Mouse (Mus musculus) embryonic facial prominence, embryonic 15.5 days (tissue): ENCODE results near the gene Gal. TPM values are rescaled to one million over a fixed set of nuclear protein-coding genes. Genes with fewer than 3 reads are reported as not detected.
A peak's percentile ranks its signal among the peaks of the same experiment; 100 is the strongest.

Source experiments
- ATAC-seq: fragments of 200-750 bp; cut with Nextera tagmentation; 2 replicates; pipeline ENCODE4 v1.8.0; 2017; ENCODE audit warnings: low read depth, moderate TSS enrichment; ENCODE audit not compliant: insufficient number of reproducible peaks, low FRiP score, low TSS enrichment
- H3K27ac ChIP-seq: fragments of 300-500 bp; sonication (generic); replicated peaks from 2 replicates; pipeline ENCODE4 v1.5.1; 2015; ENCODE audit warnings: mild to moderate bottlenecking, inconsistent platforms
- H3K27me3 ChIP-seq: fragments of 300-500 bp; sonication (generic); 2 replicates; pipeline ENCODE4 v1.6.1; 2015; ENCODE audit warnings: inconsistent platforms
- H3K36me3 ChIP-seq: fragments of 300-500 bp; sonication (generic); 2 replicates; pipeline ENCODE4 v1.6.1; 2015; ENCODE audit warnings: mild to moderate bottlenecking, inconsistent platforms
- H3K4me1 ChIP-seq: fragments of 300-500 bp; sonication (generic); 2 replicates; pipeline ENCODE4 v1.6.1; 2015; ENCODE audit warnings: inconsistent platforms
- H3K4me2 ChIP-seq: fragments of 300-500 bp; sonication (generic); replicated peaks from 2 replicates; pipeline ENCODE4 v1.6.1; 2015; ENCODE audit warnings: mild to moderate bottlenecking, inconsistent platforms
- H3K4me3 ChIP-seq: fragments of 300-500 bp; sonication (generic); replicated peaks from 2 replicates; pipeline ENCODE4 v1.5.1; 2015; ENCODE audit warnings: mild to moderate bottlenecking, inconsistent platforms
- H3K9ac ChIP-seq: fragments of 300-500 bp; sonication (generic); 2 replicates; pipeline ENCODE4 v1.6.1; 2015; ENCODE audit warnings: inconsistent platforms
- H3K9me3 ChIP-seq: fragments of 300-500 bp; sonication (generic); replicated peaks from 2 replicates; pipeline ENCODE4 v1.6.1; 2016; ENCODE audit warnings: inconsistent platforms
- WGBS: fragments of 180-500 bp; shearing (Covaris S2); methylation state at CpG from one replicate; pipeline ENCODE4 v1.1.7; 2015; 5-methylcytosine and 5-hydroxymethylcytosine counted together
- polyA plus RNA-seq: library from polyadenylated mRNA; unstranded; fragments of >200 nt; fragmentation: Nextera tagmentation; extraction: Ambion mirVana; gene quantifications from 2 replicates; pipeline ENCODE4 v1.2.1, GENCODE M21; 2015

Gal gene
- polyA plus RNA-seq, 1 experiment from 2014 or later, result 3.8 TPM

GRCm38 (mm10) chr19:3388061-3388460, 26.3 kb downstream of the Gal start:
- Histone ChIP-seq H3K9ac (no peak overlapping the region), H3K27me3 (no peaks in the 10 kb centered on the region), H3K4me3 (no peak overlapping the region), H3K4me1 (peaks cover 9% of the 10 kb centered on the region; the same call in 1 of the 2 replicates), H3K9me3 (no peaks in the 10 kb centered on the region; the same call in 1 of the 2 replicates), H3K27ac (no peak overlapping the region), H3K4me2 (no peak overlapping the region), H3K36me3 (peaks cover 9% of the 10 kb centered on the region; the same call in 1 of the 2 replicates)
- ATAC-seq, result no peak
- WGBS, result 70% methylated on average over 5 of the region's 6 CpGs

- Histone ChIP-seq H3K36me3 (peaks cover 47% of the 10 kb centered on the region), H3K4me3 (no peak overlapping the region), H3K27ac (no peak overlapping the region), H3K9me3 (no peaks in the 10 kb centered on the region), H3K27me3 (no peaks in the 10 kb centered on the region), H3K9ac (no peak overlapping the region), H3K4me2 (no peak overlapping the region), H3K4me1 (0 out of 2 replicates have a peak, but pooled peaks cover under 1% of the 10 kb centered on the region)
- 84% methylated on average over 3 of the region's 3 CpGs for WGBS
- no peak for ATAC-seq
Observed at GRCm38 (mm10) chr19:3378614-3379013, 35.7 kb downstream of the Gal start.

GRCm38 (mm10) chr19:3376966-3377715, 37.2 kb downstream of the Gal start:
- WGBS, result 30% methylated on average over 4 of the region's 4 CpGs
- Histone ChIP-seq H3K9ac (no peak overlapping the region), H3K4me2 (no peak overlapping the region), H3K27ac (no peak overlapping the region), H3K4me3 (no peak overlapping the region), H3K36me3 (peaks cover 47% of the 10 kb centered on the region), H3K4me1 (peaks cover 4% of the 10 kb centered on the region; the same call in 1 of the 2 replicates), H3K27me3 (no peaks in the 10 kb centered on the region), H3K9me3 (no peaks in the 10 kb centered on the region)
- no peak for ATAC-seq

GRCm38 (mm10) chr19:3375945-3376495, 38.3 kb downstream of the Gal start:
- no peaks in the 10 kb centered on the region for H3K9me3 ChIP-seq
- H3K9ac ChIP-seq, result no peak overlapping the region
- no peak overlapping the region for H3K27ac ChIP-seq
- WGBS, result 56% methylated on average over 7 of the region's 7 CpGs
- H3K27me3 ChIP-seq, result no peaks in the 10 kb centered on the region
- no peak overlapping the region for H3K4me3 ChIP-seq
- H3K4me1 ChIP-seq, result peaks cover 4% of the 10 kb centered on the region; the same call in 1 of the 2 replicates
- H3K36me3 ChIP-seq, result peaks cover 39% of the 10 kb centered on the region
- ATAC-seq, result no peak
- no peak overlapping the region for H3K4me2 ChIP-seq

GRCm38 (mm10) chr19:3374028-3374427, 40.3 kb downstream of the Gal start:
- peaks cover 4% of the 10 kb centered on the region; the same call in 1 of the 2 replicates for H3K4me1 ChIP-seq
- ATAC-seq, result no peak
- no peak overlapping the region for H3K4me2 ChIP-seq
- no peaks in the 10 kb centered on the region for H3K27me3 ChIP-seq
- H3K36me3 ChIP-seq, result peaks cover 30% of the 10 kb centered on the region
- H3K27ac ChIP-seq, result 0 out of 2 replicates have a peak overlapping the region, but pooled peaks have one; percentile 34
- no peak overlapping the region for H3K4me3 ChIP-seq
- no peak overlapping the region for H3K9ac ChIP-seq
- H3K9me3 ChIP-seq, result no peaks in the 10 kb centered on the region
- 63% methylated on average over 2 of the region's 2 CpGs for WGBS

GRCm38 (mm10) chr19:3373380-3373779, 41.0 kb downstream of the Gal start:
- Histone ChIP-seq H3K27ac (peak overlapping the region; percentile 34; the same call in 1 of the 2 replicates), H3K9me3 (no peaks in the 10 kb centered on the region), H3K4me3 (no peak overlapping the region), H3K4me1 (peaks cover 4% of the 10 kb centered on the region; the same call in 1 of the 2 replicates), H3K36me3 (peaks cover 32% of the 10 kb centered on the region), H3K27me3 (no peaks in the 10 kb centered on the region), H3K4me2 (no peak overlapping the region), H3K9ac (no peak overlapping the region)
- 47% methylated on average over 12 of the region's 12 CpGs for WGBS
- ATAC-seq, result no peak

- H3K9ac ChIP-seq, result no peak overlapping the region
- no peak for ATAC-seq
- no peak overlapping the region for H3K27ac ChIP-seq
- WGBS, result 89% methylated on average over 3 of the region's 3 CpGs
- H3K36me3 ChIP-seq, result peaks cover 29% of the 10 kb centered on the region
- H3K4me2 ChIP-seq, result no peak overlapping the region
- no peak overlapping the region for H3K4me3 ChIP-seq
- no peaks in the 10 kb centered on the region for H3K9me3 ChIP-seq
- H3K4me1 ChIP-seq, result peaks cover under 1% of the 10 kb centered on the region; the same call in 1 of the 2 replicates
- no peaks in the 10 kb centered on the region for H3K27me3 ChIP-seq
Observed at GRCm38 (mm10) chr19:3368276-3368675, 46.1 kb downstream of the Gal start.

- H3K4me1 ChIP-seq, result no peaks in the 10 kb centered on the region
- 91% methylated on average over 3 of the region's 3 CpGs for WGBS
- H3K4me2 ChIP-seq, result no peak overlapping the region
- H3K27me3 ChIP-seq, result no peaks in the 10 kb centered on the region
- no peak overlapping the region for H3K27ac ChIP-seq
- H3K9me3 ChIP-seq, result no peaks in the 10 kb centered on the region
- no peak overlapping the region for H3K4me3 ChIP-seq
- H3K9ac ChIP-seq, result no peak overlapping the region
- no peak for ATAC-seq
- H3K36me3 ChIP-seq, result peaks cover 42% of the 10 kb centered on the region
Observed at GRCm38 (mm10) chr19:3365089-3365488, 49.3 kb downstream of the Gal start.

GRCm38 (mm10) chr19:3363510-3363909, 50.8 kb downstream of the Gal start:
- Histone ChIP-seq H3K36me3 (peaks cover 41% of the 10 kb centered on the region), H3K4me2 (no peak overlapping the region), H3K9me3 (no peaks in the 10 kb centered on the region), H3K27me3 (no peaks in the 10 kb centered on the region), H3K4me1 (no peaks in the 10 kb centered on the region), H3K4me3 (no peak overlapping the region), H3K9ac (no peak overlapping the region), H3K27ac (no peak overlapping the region)
- 87% methylated on average over 4 of the region's 4 CpGs for WGBS
- ATAC-seq, result no peak
